Mouse (Mus musculus): ENCODE measurements around the gene Gm13696.

The Gm13696 gene

GRCm38 (mm10) chr2:84023319-84023718, 50.4 kb downstream of the Gm13696 start:
- in situ Hi-C loops (cut with MboI), result loop anchor here (25.0 kb wide), 1 partner anchor 414 kb away; the partner anchor contains the start of gene Calcrl

Measured in mature B cell (primary cell).